Mouse (Mus musculus): Measurements from ENCODE around the gene Igfbp2.

- no peak for TF ChIP-seq CTCF (IDR thresholded peaks at IDR 0.05; ENCODE audit: low read depth)
- no peak for TF ChIP-seq EP300 (IDR thresholded peaks at IDR 0.05; ENCODE audit: low read depth)
These were observed 1.6 kb downstream of the Igfbp2 start for GRCm38 (mm10) chr1:72825921-72826320.
